Mouse (Mus musculus) megakaryocyte, embryonic 14.5 days (primary cell): ENCODE measurements around the gene Tbc1d2.

Experiments
- FLI1 ChIP-seq: IDR thresholded peaks from 2 replicates; pipeline ENCODE4 v1.6.1; 2012; ENCODE audit warnings: low read length, inconsistent platforms, mixed read lengths
- GATA1 ChIP-seq: IDR thresholded peaks from 3 replicates; pipeline ENCODE4 v1.6.1; 2012; ENCODE audit warnings: mixed read lengths, low read length, inconsistent platforms, borderline replicate concordance

GRCm38 (mm10) chr4:46578228-46578627, 71.8 kb downstream of the Tbc1d2 start:
- TF ChIP-seq FLI1 = no peak
- TF ChIP-seq GATA1 = no peak
